Mouse (Mus musculus) kidney, adult 2 months (tissue): ENCODE results near the gene Astn2. TPM values are rescaled to one million over a fixed set of nuclear protein-coding genes. Genes with fewer than 3 reads are reported as not detected.

Source experiments
- DNase-seq: peaks from one replicate; pipeline ENCODE4 v3.0.0; 2021
- H3K27ac ChIP-seq: fragments of 200-500 bp; 2 replicates; pipeline ENCODE4 v1.5.1; 2012; ENCODE audit warnings: low read depth, low read length, control low read depth, inconsistent platforms; ENCODE audit not compliant: insufficient read depth
- H3K27me3 ChIP-seq: fragments of 200-500 bp; replicated peaks from 2 replicates; pipeline ENCODE4 v1.6.1; 2012; ENCODE audit warnings: mild to moderate bottlenecking, moderate library complexity, low read length, inconsistent platforms; ENCODE audit not compliant: control insufficient read depth, insufficient read depth
- H3K36me3 ChIP-seq: fragments of 200-500 bp; 2 replicates; pipeline ENCODE4 v1.6.1; 2012; ENCODE audit warnings: mild to moderate bottlenecking, moderate library complexity, low read length, inconsistent platforms; ENCODE audit not compliant: control insufficient read depth, insufficient read depth
- H3K4me1 ChIP-seq: fragments of 200-500 bp; 2 replicates; pipeline ENCODE4 v1.6.1; 2011; ENCODE audit warnings: low read length; ENCODE audit not compliant: control insufficient read depth, insufficient read depth
- H3K4me3 ChIP-seq: fragments of 200-500 bp; 2 replicates; pipeline ENCODE4 v1.5.1; 2011; ENCODE audit warnings: mild to moderate bottlenecking, low read depth, low read length, control low read depth; ENCODE audit not compliant: insufficient read depth
- CTCF ChIP-seq: fragments of 200-500 bp; conservative IDR thresholded peaks from 2 replicates; pipeline ENCODE4 v1.5.1; 2011; ENCODE audit warnings: low read depth, mild to moderate bottlenecking, control low read depth, low read length, moderate library complexity, mixed read lengths; ENCODE audit not compliant: insufficient read depth, insufficient read length
- POLR2A ChIP-seq: fragments of 200-500 bp; IDR thresholded peaks from one replicate; pipeline ENCODE4 v1.6.1; 2011; ENCODE audit warnings: low read depth, low read length, control low read depth
- WGBS: fragments of 180-500 bp; shearing (Covaris S2); methylation state at CpG from one replicate; pipeline ENCODE4 v1.1.7; 2018; 5-methylcytosine and 5-hydroxymethylcytosine counted together
- polyA plus RNA-seq: library from polyadenylated mRNA; depleted of rRNA; stranded (reverse); fragments of >200 nt; gene quantifications from 2 replicates; pipeline ENCODE4 v1.2.3, GENCODE M21; 2012

Gene Astn2
- polyA plus RNA-seq, 1 experiment, result 2.5 TPM

DNA sequence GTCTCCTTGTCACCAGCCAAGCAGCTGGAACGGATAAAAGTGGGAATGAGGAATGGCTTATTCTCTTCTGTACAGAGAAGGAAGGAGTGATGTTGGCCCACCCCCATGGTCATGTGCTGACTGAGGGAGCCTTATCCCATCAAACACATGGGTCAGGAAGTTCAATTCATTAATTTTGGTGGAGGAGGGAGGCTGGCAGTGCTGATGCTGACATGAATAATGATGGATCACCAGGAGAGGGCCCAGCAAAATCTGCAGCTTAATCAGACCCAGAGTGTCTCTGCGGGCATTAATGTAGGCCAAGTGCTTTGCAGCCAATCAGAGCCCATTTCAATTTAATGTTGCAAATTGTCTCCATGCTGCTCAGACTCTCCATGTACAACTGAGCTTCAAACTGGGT, 172.1 kb downstream of the Astn2 start:
- no peak for DNase-seq
- Histone ChIP-seq H3K27me3 (no peaks in the 10 kb centered on the region), H3K27ac (no peak overlapping the region), H3K4me1 (no peaks in the 10 kb centered on the region), H3K36me3 (no peaks in the 10 kb centered on the region), H3K4me3 (no peak overlapping the region)
- WGBS, result 42% methylated on average over 2 of the region's 2 CpGs
- no peak for TF ChIP-seq CTCF
- no peak for TF ChIP-seq POLR2A

DNA sequence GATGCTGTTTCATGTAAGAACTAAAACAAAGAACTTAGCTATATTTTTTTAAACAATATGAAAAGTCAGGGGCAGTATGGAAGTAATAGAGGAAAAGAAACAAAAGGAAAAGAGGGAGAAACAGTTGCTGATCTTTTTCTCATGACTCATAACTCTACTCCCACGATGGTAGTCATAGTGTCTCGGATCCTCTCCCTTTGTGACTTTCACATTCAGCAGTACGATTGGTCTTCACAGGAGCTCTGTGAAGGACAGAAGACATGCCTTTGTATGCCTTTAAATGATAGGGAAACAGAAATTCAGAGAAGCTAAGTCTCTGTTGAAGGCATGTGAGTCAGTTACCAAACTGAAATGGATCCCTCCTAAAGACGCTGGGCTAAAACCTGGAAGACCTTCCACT, 173.7 kb downstream of the Astn2 start:
- no peak for DNase-seq
- WGBS, result 73% methylated on average over 4 of the region's 4 CpGs
- no peaks in the 10 kb centered on the region for H3K36me3 ChIP-seq
- no peak for TF ChIP-seq POLR2A
- no peak for TF ChIP-seq CTCF
- no peak overlapping the region for H3K27ac ChIP-seq
- no peaks in the 10 kb centered on the region for H3K4me1 ChIP-seq
- H3K4me3 ChIP-seq, result no peak overlapping the region
- H3K27me3 ChIP-seq, result no peaks in the 10 kb centered on the region

DNA sequence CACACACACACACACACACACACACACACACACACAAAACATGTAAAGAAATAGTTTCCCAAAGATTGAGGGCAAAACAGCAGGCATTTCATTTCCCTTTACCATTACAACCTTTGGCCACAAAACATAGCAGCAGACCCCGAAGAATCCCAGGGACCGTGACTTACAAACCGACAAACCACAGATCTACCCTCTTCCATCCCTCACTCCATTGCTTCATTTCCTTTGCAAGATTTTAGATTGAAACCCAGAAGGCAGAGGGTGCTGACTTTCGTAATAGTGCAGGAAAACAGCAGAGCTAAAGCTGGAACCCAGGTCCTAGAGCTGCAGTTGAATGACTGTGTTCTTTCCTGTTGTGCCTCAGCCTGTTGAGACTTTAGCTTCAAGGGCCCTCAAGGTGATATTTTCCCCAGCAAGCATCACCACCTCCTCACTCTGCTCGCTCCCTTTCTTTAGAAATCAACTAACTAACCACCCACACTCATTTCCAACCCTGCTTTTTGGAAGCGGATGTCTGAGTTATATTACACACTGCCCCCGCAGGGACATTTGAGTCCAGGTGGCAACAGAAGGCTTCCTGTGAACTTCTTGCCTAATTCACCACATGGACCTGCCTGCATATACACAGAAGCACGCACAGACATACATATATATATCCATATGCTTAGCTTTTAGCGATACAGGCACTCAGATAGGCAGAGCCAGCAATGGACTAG, 181.7 kb downstream of the Astn2 start:
- Histone ChIP-seq H3K4me1 (no peaks in the 10 kb centered on the region), H3K36me3 (no peaks in the 10 kb centered on the region), H3K27me3 (no peaks in the 10 kb centered on the region), H3K4me3 (no peak overlapping the region), H3K27ac (no peak overlapping the region)
- no peak for TF ChIP-seq CTCF
- no peak for TF ChIP-seq POLR2A
- DNase-seq, result no peak
- 79% methylated on average over 9 of the region's 9 CpGs for WGBS

DNA sequence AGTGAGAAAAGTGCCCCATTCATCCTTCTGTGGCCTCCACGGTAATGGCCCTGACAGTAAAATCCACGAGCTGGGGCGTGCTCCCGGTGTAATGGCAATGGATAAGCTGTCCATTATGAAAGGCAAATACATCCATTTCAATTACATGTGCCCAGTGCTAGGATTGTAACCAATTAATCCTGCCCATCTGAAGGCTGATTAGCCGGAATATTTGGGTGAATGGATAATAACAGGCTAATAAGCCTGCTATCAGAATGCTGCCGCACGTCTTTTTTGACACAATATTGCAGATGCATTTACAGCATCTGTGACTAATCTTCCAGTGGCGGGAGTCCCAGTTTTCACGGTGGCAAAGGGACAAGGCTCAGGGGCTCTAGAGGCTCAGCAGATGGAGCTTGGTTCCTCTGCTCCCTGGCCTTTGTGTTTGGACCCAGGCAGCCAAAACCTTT, 189.2 kb downstream of the Astn2 start:
- H3K4me1 ChIP-seq, result no peaks in the 10 kb centered on the region
- no peak overlapping the region for H3K4me3 ChIP-seq
- H3K36me3 ChIP-seq, result no peaks in the 10 kb centered on the region
- no peak for DNase-seq
- H3K27me3 ChIP-seq, result no peaks in the 10 kb centered on the region
- H3K27ac ChIP-seq, result no peak overlapping the region
- WGBS, result 75% methylated on average over 9 of the region's 9 CpGs
- TF ChIP-seq POLR2A, result no peak
- no peak for TF ChIP-seq CTCF

DNA sequence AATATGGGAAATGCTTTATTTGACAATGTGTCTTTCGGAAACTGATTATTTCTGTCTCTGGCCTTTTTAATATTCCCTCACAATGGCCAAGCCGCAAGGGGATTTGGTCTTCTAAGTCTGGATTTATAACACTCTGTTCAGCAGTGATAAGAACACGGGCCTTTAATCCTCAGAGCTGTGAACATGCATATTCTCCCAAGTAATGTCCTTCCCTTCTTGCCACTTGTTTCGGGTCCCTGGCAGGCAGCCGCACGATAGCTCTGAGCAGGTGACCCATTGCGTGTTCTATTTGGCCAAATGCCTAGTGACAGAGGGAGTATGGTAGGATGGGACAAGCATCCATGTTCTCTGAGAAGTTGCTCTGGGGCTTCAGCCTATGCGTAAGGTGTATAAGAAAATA, 214.8 kb downstream of the Astn2 start:
- no peak overlapping the region for H3K27ac ChIP-seq
- no peaks in the 10 kb centered on the region for H3K36me3 ChIP-seq
- DNase-seq, result no peak
- no peaks in the 10 kb centered on the region for H3K27me3 ChIP-seq
- TF ChIP-seq POLR2A (no peak), CTCF (no peak)
- H3K4me1 ChIP-seq, result no peaks in the 10 kb centered on the region
- H3K4me3 ChIP-seq, result no peak overlapping the region
- WGBS, result 89% methylated on average over 8 of the region's 8 CpGs

DNA sequence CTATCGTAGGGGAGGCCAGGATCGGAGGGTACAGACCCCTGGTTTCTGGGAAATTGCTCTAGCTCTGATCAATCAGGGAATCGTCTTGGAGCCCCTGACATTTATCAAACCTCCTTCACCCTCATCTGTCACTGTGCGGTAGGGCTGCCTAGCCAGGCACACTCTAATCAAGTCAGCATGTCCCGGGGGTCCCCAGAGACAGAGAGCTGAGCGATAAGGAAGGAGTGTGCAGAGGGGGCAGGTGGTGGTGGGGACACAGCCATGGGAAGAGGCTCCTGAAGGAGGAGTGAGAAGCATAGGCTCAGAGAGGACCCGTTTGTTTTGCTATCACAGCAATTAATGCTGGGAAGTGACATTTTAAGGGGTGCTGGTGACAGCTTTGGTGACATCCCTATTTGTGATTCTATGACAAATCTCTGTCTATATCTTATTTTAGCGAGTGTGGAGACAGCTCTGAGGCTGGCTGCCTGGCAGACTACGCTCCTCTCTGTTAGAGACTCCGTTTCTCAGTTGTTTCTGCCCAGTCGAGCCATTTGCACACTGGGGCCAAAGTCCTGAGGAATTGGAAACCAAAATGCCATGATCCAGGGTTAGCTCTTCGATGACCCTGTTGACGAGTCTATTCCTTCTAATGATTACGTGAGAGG, 228.4 kb downstream of the Astn2 start:
- Histone ChIP-seq H3K4me3 (no peak overlapping the region), H3K36me3 (no peaks in the 10 kb centered on the region), H3K4me1 (no peaks in the 10 kb centered on the region), H3K27me3 (no peaks in the 10 kb centered on the region), H3K27ac (no peak overlapping the region)
- TF ChIP-seq POLR2A (no peak), CTCF (no peak)
- no peak for DNase-seq
- WGBS, result 57% methylated on average over 14 of the region's 14 CpGs

DNA sequence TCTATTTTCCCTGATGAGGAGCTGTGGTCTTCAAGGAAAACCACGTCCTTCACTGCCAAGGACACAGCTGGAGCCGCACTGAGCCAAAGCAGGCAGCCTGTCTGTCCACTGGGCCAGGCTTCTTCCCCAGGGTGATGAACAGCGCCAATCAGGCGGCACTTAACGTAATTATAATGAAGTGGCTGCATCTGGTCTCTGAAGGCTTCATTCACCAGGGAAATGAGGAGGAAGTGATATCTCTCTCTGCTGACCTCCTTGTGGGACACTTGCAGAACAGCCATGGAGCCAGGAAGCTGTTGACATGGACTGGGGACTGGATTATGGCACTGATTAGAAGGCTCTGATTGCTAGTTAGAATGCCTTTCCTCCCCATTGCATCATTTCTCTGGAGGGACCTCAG, 232.8 kb downstream of the Astn2 start:
- 83% methylated on average over 5 of the region's 5 CpGs for WGBS
- no peaks in the 10 kb centered on the region for H3K36me3 ChIP-seq
- no peak overlapping the region for H3K27ac ChIP-seq
- no peak for DNase-seq
- H3K27me3 ChIP-seq, result no peaks in the 10 kb centered on the region
- TF ChIP-seq POLR2A (no peak), CTCF (no peak)
- H3K4me1 ChIP-seq, result no peaks in the 10 kb centered on the region
- no peak overlapping the region for H3K4me3 ChIP-seq
